ENCODE assay signal across 8 mouse cellular contexts in the genomic region with DNA sequence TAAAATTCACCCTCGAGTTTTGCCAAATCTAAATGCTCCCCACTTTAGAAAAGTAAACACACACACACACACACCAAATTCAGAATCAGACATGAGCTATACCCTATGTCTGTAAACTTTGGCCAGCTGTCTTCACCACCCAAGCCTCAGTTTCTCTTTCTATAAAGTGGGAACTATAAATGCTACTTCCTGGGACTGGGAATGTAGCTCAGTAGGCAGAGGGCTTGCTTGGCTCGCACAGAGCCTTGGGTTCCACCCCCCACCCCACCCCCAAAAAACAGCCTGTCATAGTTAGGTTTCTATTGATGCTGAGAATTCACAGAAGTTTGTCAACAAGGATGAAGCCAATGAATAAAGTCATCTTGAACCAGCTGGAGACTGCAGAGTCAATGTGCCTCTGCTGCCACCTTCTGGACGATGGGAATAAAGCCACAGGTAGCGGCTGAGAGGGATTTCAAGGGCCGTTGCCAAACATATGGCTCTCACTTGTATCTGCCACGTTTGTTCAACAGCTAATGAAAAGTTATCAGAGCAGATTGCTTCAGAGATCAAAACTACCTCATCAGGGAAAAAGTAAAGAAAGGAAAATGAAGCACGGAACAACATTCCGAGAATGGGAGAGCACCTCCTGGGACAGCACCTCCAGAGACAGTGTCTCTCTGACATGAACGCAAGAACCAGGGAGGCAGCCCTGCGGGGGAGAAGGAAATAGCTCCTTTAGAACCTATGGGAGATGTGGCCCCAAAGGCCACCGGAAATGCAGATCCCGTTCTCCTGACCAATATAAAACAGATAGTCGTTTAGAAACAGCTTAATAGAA. TPM values are rescaled to one million over a fixed set of nuclear protein-coding genes. Genes with fewer than 3 reads are reported as not detected.
DNase-seq lines count a peak whose midpoint lies in the region; ATAC-seq and TF ChIP-seq lines count a peak whose summit lies in the region.

No protein-coding gene starts in this region.

- peak; percentile 47 for DNase-seq in Patski (ENCODE audit: low read depth, low spot score)
- peak; percentile 84 to 85 for DNase-seq in cerebellum, adult 2 months
- peak; percentile 54 to 93 for DNase-seq in frontal cortex, adult 2 months (ENCODE audit: extremely low spot score in 1 of 2, low spot score in 1 of 2)
- peak; percentile 80 to 82 for DNase-seq in layer of hippocampus, postnatal 36 days
- DNase-seq in lung, postnatal 4 days: peak; percentile 85 to 89
- DNase-seq in right cerebral cortex, postnatal 25 days: peak; percentile 64
- DNase-seq in yolk sac, embryonic 10.5 days (ENCODE audit: low spot score): peak; percentile 70

- ATAC-seq in Patski: peak; percentile 51
- peak; percentile 79; the same call in 1 of the 2 replicates for ATAC-seq in hindbrain, embryonic 15.5 days (ENCODE audit: low FRiP score, low read depth)

- H3K27ac ChIP-seq in cerebellum, adult 2 months (ENCODE audit: insufficient read depth, low read length): no peak overlapping the region
- H3K27ac ChIP-seq in hindbrain, embryonic 15.5 days (replicated peaks): no peak overlapping the region

- H3K9ac ChIP-seq in hindbrain, embryonic 15.5 days: no peak overlapping the region

- in situ Hi-C loops in Patski (cut with MboI; ENCODE audit: low pct_unique_long_range_greater_than_20kb): loop anchor here (5.0 to 10.0 kb wide), 3 partner anchors 213 to 338 kb away; no protein-coding TSS in a partner anchor

- H3K4me2 ChIP-seq in hindbrain, embryonic 15.5 days: no peak overlapping the region

- TF ChIP-seq CTCF in Patski (IDR thresholded peaks at IDR 0.05): peak; percentile 98
- peak; percentile 99 for TF ChIP-seq CTCF in cerebellum, adult 2 months (IDR thresholded peaks at IDR 0.05; ENCODE audit: borderline replicate concordance, insufficient read depth, low read depth, low read length)

- H3K4me1 ChIP-seq in cerebellum, adult 2 months (ENCODE audit: control insufficient read depth, insufficient read depth, low read length): no peaks in the 10 kb centered on the region
- H3K4me1 ChIP-seq in hindbrain, embryonic 15.5 days (replicated peaks): no peaks in the 10 kb centered on the region

- no peaks in the 10 kb centered on the region for H3K36me3 ChIP-seq in hindbrain, embryonic 15.5 days

- no peak for TF ChIP-seq POLR2A in cerebellum, adult 2 months (IDR thresholded peaks at IDR 0.05; ENCODE audit: borderline replicate concordance, insufficient read depth, low read length)

- 16% methylated on average over 13 of the region's 13 CpGs for WGBS in cerebellum, adult 2 months
- WGBS in hindbrain, embryonic 15.5 days: 23% methylated on average over 13 of the region's 13 CpGs

- POLR2A ChIA-PET in Patski (lab: Charles Lee): interaction anchor here (0.5 kb wide), 1 partner anchor 204 kb away, joined by 7 read pairs; no protein-coding TSS in a partner anchor

- H3K9me3 ChIP-seq in hindbrain, embryonic 15.5 days: no peaks in the 10 kb centered on the region

- CTCF ChIA-PET in Patski (lab: Charles Lee): interaction anchor here (0.7 to 3.1 kb wide), 27 partner anchors 9 to 349 kb away, joined by 3 to 18 read pairs (median 4); a partner anchor contains a TSS

- H3K27me3 ChIP-seq in Patski: no peaks in the 10 kb centered on the region
- no peaks in the 10 kb centered on the region for H3K27me3 ChIP-seq in cerebellum, adult 2 months (ENCODE audit: control insufficient read depth, insufficient read depth, low read length)
- no peaks in the 10 kb centered on the region for H3K27me3 ChIP-seq in hindbrain, embryonic 15.5 days

- no peak overlapping the region for H3K4me3 ChIP-seq in cerebellum, adult 2 months (replicated peaks; ENCODE audit: insufficient read depth, low read depth, low read length)
- H3K4me3 ChIP-seq in hindbrain, embryonic 15.5 days: no peak overlapping the region

RNA-seq across cellular contexts. Expression of a gene that starts 42.3 kb away (rescaled TPM):
- 49.7 TPM for polyA plus RNA-seq in Patski (2021)
- polyA plus RNA-seq in cerebellum, adult 2 months (2012; rRNA removed): 26.1 and 28.3 TPM in 2 replicates
- 24.7 and 27.8 TPM in 2 replicates for polyA plus RNA-seq in frontal cortex, adult 2 months (2012; rRNA removed)
- polyA plus RNA-seq in hindbrain, embryonic 15.5 days (2015; fragmentation: Nextera tagmentation; extraction: Ambion mirVana): 37.0 and 37.1 TPM in 2 replicates
- 10 to 100 TPM; 30.9 to 35.7 TPM for total RNA-seq in layer of hippocampus, postnatal 36 days (2021)
